Mouse (Mus musculus) liver, adult 2 months (tissue): ENCODE measurements at regions not wholly inside any gene's neighbourhood (a gene's known extent, or its start where the extent isn't known, plus 50 kb on each side); places are given as distances from the start of the nearest gene placed in this dataset.

Experiments
- DNase-seq: peaks from one replicate; pipeline ENCODE4 v3.0.0-alpha.2; 2011; ENCODE audit warnings: low read depth, low spot score; ENCODE audit errors: extremely low read depth
- H3K27ac ChIP-seq: fragments of 200-500 bp; replicated peaks from 2 replicates; pipeline ENCODE4 v1.5.1; 2012; ENCODE audit warnings: low read depth, mild to moderate bottlenecking, control low read depth, inconsistent platforms, low read length; ENCODE audit not compliant: insufficient read depth
- H3K27me3 ChIP-seq: fragments of 200-500 bp; 2 replicates; pipeline ENCODE4 v1.6.1; 2012; ENCODE audit warnings: mild to moderate bottlenecking, moderate library complexity, low read length, inconsistent platforms; ENCODE audit not compliant: control insufficient read depth, insufficient read depth
- H3K36me3 ChIP-seq: fragments of 200-500 bp; 2 replicates; pipeline ENCODE4 v1.6.1; 2012; ENCODE audit warnings: low read length, inconsistent platforms; ENCODE audit not compliant: control insufficient read depth, insufficient read depth
- H3K4me1 ChIP-seq: fragments of 200-500 bp; 2 replicates; pipeline ENCODE4 v1.6.1; 2011; ENCODE audit warnings: low read length; ENCODE audit not compliant: control insufficient read depth, insufficient read depth
- H3K4me3 ChIP-seq: fragments of 200-500 bp; 2 replicates; pipeline ENCODE4 v1.5.1; 2011; ENCODE audit warnings: low read depth, mild to moderate bottlenecking, control low read depth, low read length, moderate library complexity; ENCODE audit not compliant: insufficient read depth
- H3K79me2 ChIP-seq: fragments of 200-500 bp; 2 replicates; pipeline ENCODE4 v1.6.1; 2012; ENCODE audit warnings: inconsistent platforms, mild to moderate bottlenecking, low read length, moderate library complexity; ENCODE audit not compliant: control insufficient read depth, insufficient read depth
- H3K9ac ChIP-seq: fragments of 200-500 bp; 2 replicates; pipeline ENCODE4 v1.6.1; 2012; ENCODE audit warnings: low read depth, mild to moderate bottlenecking, control low read depth, inconsistent platforms, low read length
- CTCF ChIP-seq: fragments of 200-500 bp; IDR thresholded peaks from 2 replicates; pipeline ENCODE4 v1.5.1; 2011; ENCODE audit warnings: low read depth, low read length, control low read depth
- POLR2A ChIP-seq: fragments of 200-500 bp; IDR thresholded peaks from 2 replicates; pipeline ENCODE4 v1.6.1; 2011; ENCODE audit warnings: low read length, control low read depth; ENCODE audit not compliant: insufficient read depth; ENCODE audit errors: extremely low read depth
- WGBS: fragments of 180-500 bp; shearing (Covaris S2); methylation state at CpG from one replicate; pipeline ENCODE4 v1.1.7; 2018; 5-methylcytosine and 5-hydroxymethylcytosine counted together

DNA sequence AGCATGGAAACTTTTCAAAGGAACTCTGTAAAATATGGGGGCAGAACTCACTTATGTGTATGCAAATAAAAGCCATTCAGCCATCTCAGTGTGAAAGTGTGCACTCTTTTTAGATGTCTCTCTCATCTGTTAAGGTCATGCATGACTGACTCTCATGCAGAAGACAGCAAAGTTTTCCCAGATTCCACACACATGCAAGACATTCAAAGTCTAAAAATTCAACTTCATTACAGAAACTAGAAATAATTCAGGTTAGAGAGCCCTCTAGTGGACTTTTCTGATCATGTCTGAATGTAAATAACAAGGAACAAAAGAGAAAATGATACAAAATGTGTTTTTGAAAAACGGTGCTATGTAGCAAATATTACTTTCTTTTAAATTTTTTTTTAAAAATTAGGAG is 308.8 kb upstream of the Chl1 start:
- Histone ChIP-seq H3K36me3 (no peaks in the 10 kb centered on the region), H3K4me1 (no peaks in the 10 kb centered on the region), H3K79me2 (no peaks in the 10 kb centered on the region), H3K4me3 (no peak overlapping the region), H3K27ac (no peak overlapping the region), H3K9ac (no peak overlapping the region), H3K27me3 (no peaks in the 10 kb centered on the region)
- TF ChIP-seq CTCF, result no peak
- TF ChIP-seq POLR2A, result no peak
- 19% methylated on average over 1 of the region's 1 CpGs for WGBS
- peak; percentile 4 for DNase-seq

DNA sequence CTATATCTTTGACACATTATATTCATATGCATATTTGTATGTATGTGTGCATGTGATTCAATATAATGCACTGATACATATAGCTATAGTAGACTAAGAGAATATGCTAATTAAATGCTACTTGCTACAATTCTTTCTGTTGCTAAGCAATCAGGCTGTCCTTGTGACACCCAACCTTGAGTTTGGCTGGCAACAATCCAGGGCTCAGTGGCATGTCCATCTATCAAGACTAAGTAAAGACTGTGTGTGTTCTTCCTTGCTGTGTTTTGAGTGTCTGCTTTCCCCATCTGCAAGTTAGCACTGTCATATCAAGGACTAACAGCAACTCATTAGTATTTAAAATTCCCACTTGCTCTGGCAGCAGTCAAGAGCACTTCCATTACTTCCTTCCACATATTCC is 301.2 kb upstream of the Chl1 start:
- no peak overlapping the region for H3K4me3 ChIP-seq
- H3K4me1 ChIP-seq, result no peaks in the 10 kb centered on the region
- H3K79me2 ChIP-seq, result no peaks in the 10 kb centered on the region
- no peaks in the 10 kb centered on the region for H3K27me3 ChIP-seq
- H3K36me3 ChIP-seq, result no peaks in the 10 kb centered on the region
- H3K27ac ChIP-seq, result no peak overlapping the region
- no peak for DNase-seq
- TF ChIP-seq POLR2A, result no peak
- no peak for TF ChIP-seq CTCF
- no peak overlapping the region for H3K9ac ChIP-seq

GRCm38 (mm10) chr6:103213160-103213559 is 297.2 kb upstream of the Chl1 start:
- DNase-seq, result peak; percentile 14
- 70% methylated on average over 6 of the region's 6 CpGs for WGBS
- Histone ChIP-seq H3K36me3 (no peaks in the 10 kb centered on the region), H3K4me1 (no peaks in the 10 kb centered on the region), H3K27ac (no peak overlapping the region), H3K27me3 (no peaks in the 10 kb centered on the region), H3K4me3 (no peak overlapping the region), H3K9ac (no peak overlapping the region), H3K79me2 (no peaks in the 10 kb centered on the region)
- TF ChIP-seq POLR2A, result no peak
- no peak for TF ChIP-seq CTCF

GRCm38 (mm10) chr6:103236896-103237295 is 273.5 kb upstream of the Chl1 start:
- Histone ChIP-seq H3K36me3 (no peaks in the 10 kb centered on the region), H3K9ac (no peak overlapping the region), H3K79me2 (no peaks in the 10 kb centered on the region), H3K27me3 (no peaks in the 10 kb centered on the region), H3K27ac (no peak overlapping the region), H3K4me1 (peaks cover 3% of the 10 kb centered on the region), H3K4me3 (no peak overlapping the region)
- DNase-seq, result peak; percentile 74
- TF ChIP-seq POLR2A (no peak), CTCF (no peak)

- Histone ChIP-seq H3K4me1 (no peaks in the 10 kb centered on the region), H3K27me3 (no peaks in the 10 kb centered on the region), H3K79me2 (no peaks in the 10 kb centered on the region), H3K9ac (no peak overlapping the region), H3K4me3 (no peak overlapping the region), H3K27ac (no peak overlapping the region), H3K36me3 (no peaks in the 10 kb centered on the region)
- WGBS, result 71% methylated on average over 5 of the region's 5 CpGs
- DNase-seq, result no peak
- TF ChIP-seq CTCF, result no peak
- TF ChIP-seq POLR2A, result no peak
These were observed 241.4 kb upstream of the Chl1 start for GRCm38 (mm10) chr6:103268984-103269383.

DNA sequence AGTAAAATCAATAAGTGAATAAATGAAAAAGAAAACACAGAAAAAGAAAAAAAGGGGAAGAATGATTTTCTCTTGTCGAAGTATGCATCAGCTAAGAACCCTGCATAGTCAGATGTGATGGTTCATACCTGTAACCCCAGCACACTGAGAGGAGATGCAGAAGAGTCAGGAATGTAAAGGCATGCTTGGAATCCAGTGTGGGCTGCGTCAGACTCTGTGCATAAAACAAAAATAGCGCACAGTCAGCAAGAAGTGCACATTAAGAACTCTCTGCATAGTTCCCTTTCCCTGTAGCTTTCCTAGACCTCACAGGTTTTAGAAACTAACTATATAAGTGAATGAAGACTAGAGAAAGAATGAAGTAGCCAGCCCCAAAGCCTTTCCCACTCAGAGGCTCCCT is 238.2 kb upstream of the Chl1 start:
- no peak for DNase-seq
- no peaks in the 10 kb centered on the region for H3K27me3 ChIP-seq
- 72% methylated on average over 3 of the region's 3 CpGs for WGBS
- H3K4me3 ChIP-seq, result no peak overlapping the region
- no peaks in the 10 kb centered on the region for H3K4me1 ChIP-seq
- no peaks in the 10 kb centered on the region for H3K79me2 ChIP-seq
- H3K27ac ChIP-seq, result no peak overlapping the region
- no peaks in the 10 kb centered on the region for H3K36me3 ChIP-seq
- TF ChIP-seq POLR2A, result no peak
- TF ChIP-seq CTCF, result no peak
- no peak overlapping the region for H3K9ac ChIP-seq
